Mouse (Mus musculus): Measurements from ENCODE around the gene H2bfm. TPM values are rescaled to one million over a fixed set of nuclear protein-coding genes. Genes with fewer than 3 reads are reported as not detected.

H2bfm gene
- polyA plus RNA-seq, 1 experiment from 2014 or later, result not detected

Other genes with a start within 250 kb of the H2bfm start
- 21.8 and 23.2 TPM in 2 replicates for gene Tceal1, start 219.3 kb upstream of the H2bfm start, polyA plus RNA-seq (2015; fragmentation: Nextera tagmentation; extraction: Ambion mirVana)
- gene Morf4l2, start 183.6 kb upstream of the H2bfm start, polyA plus RNA-seq (2015; fragmentation: Nextera tagmentation; extraction: Ambion mirVana), result 523 and 538 TPM in 2 replicates
- gene Glra4, start 147.2 kb upstream of the H2bfm start, polyA plus RNA-seq (2015; fragmentation: Nextera tagmentation; extraction: Ambion mirVana), result 0.09 and 0.13 TPM in 2 replicates
- 15.0 and 16.4 TPM in 2 replicates for gene Plp1, start 104.7 kb upstream of the H2bfm start, polyA plus RNA-seq (2015; fragmentation: Nextera tagmentation; extraction: Ambion mirVana)
- 21.3 and 24.2 TPM in 2 replicates for gene Rab9b, start 58.6 kb upstream of the H2bfm start, polyA plus RNA-seq (2015; fragmentation: Nextera tagmentation; extraction: Ambion mirVana)
- gene Tmsb15b2, start 48.2 kb downstream of the H2bfm start, polyA plus RNA-seq (2015; fragmentation: Nextera tagmentation; extraction: Ambion mirVana), result 78.8 and 84.8 TPM in 2 replicates
- gene Tmsb15l, start 49.5 kb downstream of the H2bfm start, polyA plus RNA-seq (2015; fragmentation: Nextera tagmentation; extraction: Ambion mirVana), result 7.5 and 8.4 TPM in 2 replicates
- gene Tmsb15b1, start 49.5 kb downstream of the H2bfm start, polyA plus RNA-seq (2015; fragmentation: Nextera tagmentation; extraction: Ambion mirVana), result 29.2 and 36.6 TPM in 2 replicates
- gene Zcchc18, start 65.8 kb downstream of the H2bfm start, polyA plus RNA-seq (2015; fragmentation: Nextera tagmentation; extraction: Ambion mirVana), result 409 and 412 TPM in 2 replicates
- gene Slc25a53, start 111.0 kb downstream of the H2bfm start, polyA plus RNA-seq (2015; fragmentation: Nextera tagmentation; extraction: Ambion mirVana), result 12.1 and 14.6 TPM in 2 replicates
- gene Fam199x, start 122.3 kb downstream of the H2bfm start, polyA plus RNA-seq (2015; fragmentation: Nextera tagmentation; extraction: Ambion mirVana), result 7.2 and 7.3 TPM in 2 replicates
- gene Esx1, start 194.8 kb downstream of the H2bfm start, polyA plus RNA-seq (2015; fragmentation: Nextera tagmentation; extraction: Ambion mirVana), result not detected in 2 replicates

All from hindbrain, embryonic 15.5 days (tissue).